Mouse (Mus musculus): Measurements from ENCODE around the gene Gpr65. TPM values are rescaled to one million over a fixed set of nuclear protein-coding genes. Genes with fewer than 3 reads are reported as not detected.
A peak's percentile ranks its signal among the peaks of the same experiment; 100 is the strongest.

The Gpr65 gene
- polyA plus RNA-seq, 1 experiment from 2014 or later: 1.9 TPM

GRCm38 (mm10) chr12:98258371-98258844 is 10.0 kb upstream of the Gpr65 start:
- Histone ChIP-seq H3K27me3 (no peaks in the 10 kb centered on the region), H3K4me3 (peak overlapping the region; percentile 86), H3K4me1 (peaks cover 9% of the 10 kb centered on the region; the same call in 1 of the 2 replicates), H3K36me3 (no peaks in the 10 kb centered on the region), H3K4me2 (peak overlapping the region; percentile 67), H3K9ac (peak overlapping the region; percentile 95), H3K9me3 (no peaks in the 10 kb centered on the region), H3K27ac (peak overlapping the region; percentile 93)
- ATAC-seq (ENCODE audit: borderline replicate concordance, extremely low read depth, low FRiP score, low TSS enrichment): no peak
- WGBS: 0% methylated on average over 8 of the region's 8 CpGs

- ATAC-seq (ENCODE audit: borderline replicate concordance, extremely low read depth, low FRiP score, low TSS enrichment): peak; percentile 95
- peaks cover 9% of the 10 kb centered on the region; the same call in 1 of the 2 replicates for H3K4me1 ChIP-seq
- no peaks in the 10 kb centered on the region for H3K9me3 ChIP-seq
- no peaks in the 10 kb centered on the region for H3K36me3 ChIP-seq
- H3K4me2 ChIP-seq: peak within 1 kb of the TSS; percentile 67
- no peaks in the 10 kb centered on the region for H3K27me3 ChIP-seq
- peak within 1 kb of the TSS; percentile 93 for H3K27ac ChIP-seq
- WGBS: under 1% methylated on average over 76 of the region's 76 CpGs
- peak within 1 kb of the TSS; percentile 95 for H3K9ac ChIP-seq
- peak within 1 kb of the TSS; percentile 86 for H3K4me3 ChIP-seq
Measured at GRCm38 (mm10) chr12:98258845-98259517, 9.5 kb upstream of the Gpr65 start, which contains the start of gene Galc. TSS of gene Galc (minus strand) at chr12:98259459.

- H3K4me2 ChIP-seq: peak overlapping the region; percentile 67
- H3K27me3 ChIP-seq: no peaks in the 10 kb centered on the region
- peak overlapping the region; percentile 95 for H3K9ac ChIP-seq
- H3K4me3 ChIP-seq: peak overlapping the region; percentile 86
- no peaks in the 10 kb centered on the region for H3K9me3 ChIP-seq
- no peak for ATAC-seq (ENCODE audit: borderline replicate concordance, extremely low read depth, low FRiP score, low TSS enrichment)
- H3K36me3 ChIP-seq: no peaks in the 10 kb centered on the region
- 2% methylated on average over 12 of the region's 12 CpGs for WGBS
- H3K4me1 ChIP-seq: peaks cover 9% of the 10 kb centered on the region; the same call in 1 of the 2 replicates
- peak overlapping the region; percentile 93 for H3K27ac ChIP-seq
Measured at GRCm38 (mm10) chr12:98259518-98259852, 8.9 kb upstream of the Gpr65 start.

GRCm38 (mm10) chr12:98265697-98266096 is 2.7 kb upstream of the Gpr65 start:
- Histone ChIP-seq H3K4me3 (no peak overlapping the region), H3K9ac (no peak overlapping the region), H3K27ac (no peak overlapping the region), H3K4me2 (no peak overlapping the region), H3K27me3 (no peaks in the 10 kb centered on the region), H3K36me3 (no peaks in the 10 kb centered on the region), H3K9me3 (no peaks in the 10 kb centered on the region), H3K4me1 (0 out of 2 replicates have a peak, but pooled peaks cover 7% of the 10 kb centered on the region)
- ATAC-seq (ENCODE audit: borderline replicate concordance, extremely low read depth, low FRiP score, low TSS enrichment): no peak
- 76% methylated on average over 9 of the region's 9 CpGs for WGBS

GRCm38 (mm10) chr12:98269791-98270745 is 1.6 kb downstream of the Gpr65 start:
- H3K27ac ChIP-seq: no peak overlapping the region
- no peak for ATAC-seq (ENCODE audit: borderline replicate concordance, extremely low read depth, low FRiP score, low TSS enrichment)
- 26% methylated on average over 17 of the region's 17 CpGs for WGBS

GRCm38 (mm10) chr12:98270810-98271566 is 2.6 kb downstream of the Gpr65 start:
- 0 out of 2 replicates have a peak, but pooled peaks cover 7% of the 10 kb centered on the region for H3K4me1 ChIP-seq
- no peaks in the 10 kb centered on the region for H3K36me3 ChIP-seq
- no peaks in the 10 kb centered on the region for H3K9me3 ChIP-seq
- H3K9ac ChIP-seq: no peak overlapping the region
- peak overlapping the region; percentile 48 for H3K4me2 ChIP-seq
- H3K4me3 ChIP-seq: 0 out of 2 replicates have a peak overlapping the region, but pooled peaks have one; percentile 8
- H3K27me3 ChIP-seq: no peaks in the 10 kb centered on the region
- no peak overlapping the region for H3K27ac ChIP-seq
- WGBS: 30% methylated on average over 12 of the region's 12 CpGs
- no peak for ATAC-seq (ENCODE audit: borderline replicate concordance, extremely low read depth, low FRiP score, low TSS enrichment)

More at GRCm38 (mm10) chr12:98269791-98270745, 1.6 kb downstream of the Gpr65 start:
- Histone ChIP-seq H3K27me3 (no peaks in the 10 kb centered on the region), H3K9me3 (no peaks in the 10 kb centered on the region), H3K4me2 (peak overlapping the region; percentile 48), H3K4me1 (0 out of 2 replicates have a peak, but pooled peaks cover 7% of the 10 kb centered on the region), H3K36me3 (no peaks in the 10 kb centered on the region), H3K4me3 (peak overlapping the region; percentile 17; the same call in 1 of the 2 replicates), H3K9ac (no peak overlapping the region)

GRCm38 (mm10) chr12:98272433-98272832 is 4.0 kb downstream of the Gpr65 start:
- ATAC-seq (ENCODE audit: borderline replicate concordance, extremely low read depth, low FRiP score, low TSS enrichment): no peak
- Histone ChIP-seq H3K27ac (no peak overlapping the region), H3K4me2 (no peak overlapping the region), H3K27me3 (no peaks in the 10 kb centered on the region), H3K36me3 (no peaks in the 10 kb centered on the region), H3K9ac (no peak overlapping the region), H3K4me3 (no peak overlapping the region), H3K9me3 (no peaks in the 10 kb centered on the region), H3K4me1 (0 out of 2 replicates have a peak, but pooled peaks cover 7% of the 10 kb centered on the region)
- 50% methylated on average over 7 of the region's 7 CpGs for WGBS

GRCm38 (mm10) chr12:98280530-98280929 is 12.1 kb downstream of the Gpr65 start:
- Histone ChIP-seq H3K36me3 (no peaks in the 10 kb centered on the region), H3K4me1 (no peaks in the 10 kb centered on the region), H3K9ac (no peak overlapping the region), H3K27me3 (no peaks in the 10 kb centered on the region), H3K27ac (no peak overlapping the region), H3K4me2 (no peak overlapping the region), H3K9me3 (no peaks in the 10 kb centered on the region), H3K4me3 (no peak overlapping the region)
- 24% methylated on average over 5 of the region's 5 CpGs for WGBS
- no peak for ATAC-seq (ENCODE audit: borderline replicate concordance, extremely low read depth, low FRiP score, low TSS enrichment)

- Histone ChIP-seq H3K27ac (no peak overlapping the region), H3K9me3 (no peaks in the 10 kb centered on the region), H3K4me1 (no peaks in the 10 kb centered on the region), H3K4me2 (no peak overlapping the region), H3K36me3 (no peaks in the 10 kb centered on the region), H3K4me3 (no peak overlapping the region), H3K27me3 (no peaks in the 10 kb centered on the region), H3K9ac (no peak overlapping the region)
- no peak for ATAC-seq (ENCODE audit: borderline replicate concordance, extremely low read depth, low FRiP score, low TSS enrichment)
- 67% methylated on average over 8 of the region's 8 CpGs for WGBS
Measured at GRCm38 (mm10) chr12:98280996-98281395, 12.6 kb downstream of the Gpr65 start.

GRCm38 (mm10) chr12:98282776-98283486 is 14.5 kb downstream of the Gpr65 start:
- H3K4me1 ChIP-seq: no peaks in the 10 kb centered on the region

GRCm38 (mm10) chr12:98283487-98283860 is 15.0 kb downstream of the Gpr65 start:
- H3K27ac ChIP-seq: no peak overlapping the region
- no peaks in the 10 kb centered on the region for H3K9me3 ChIP-seq
- H3K4me2 ChIP-seq: no peak overlapping the region
- 53% methylated on average over 3 of the region's 3 CpGs for WGBS
- H3K4me1 ChIP-seq: no peaks in the 10 kb centered on the region
- H3K9ac ChIP-seq: no peak overlapping the region
- no peaks in the 10 kb centered on the region for H3K27me3 ChIP-seq
- no peaks in the 10 kb centered on the region for H3K36me3 ChIP-seq
- no peak overlapping the region for H3K4me3 ChIP-seq
- no peak for ATAC-seq (ENCODE audit: borderline replicate concordance, extremely low read depth, low FRiP score, low TSS enrichment)

More at GRCm38 (mm10) chr12:98282776-98283486, 14.5 kb downstream of the Gpr65 start:
- Histone ChIP-seq H3K27ac (no peak overlapping the region), H3K36me3 (no peaks in the 10 kb centered on the region), H3K4me3 (no peak overlapping the region), H3K4me2 (no peak overlapping the region), H3K9me3 (no peaks in the 10 kb centered on the region), H3K27me3 (no peaks in the 10 kb centered on the region), H3K9ac (no peak overlapping the region)
- ATAC-seq (ENCODE audit: borderline replicate concordance, extremely low read depth, low FRiP score, low TSS enrichment): no peak
- WGBS: 69% methylated on average over 14 of the region's 14 CpGs

Measured in lung, embryonic 15.5 days (tissue).